Mouse (Mus musculus) liver, adult (tissue): ENCODE data around the gene Gabrb3.
A peak's percentile ranks its signal among the peaks of the same experiment; 100 is the strongest.

Source experiments
- GATA4 ChIP-seq: IDR thresholded peaks from 2 replicates; pipeline ENCODE4 v1.6.1; 2014; ENCODE audit warnings: mild to moderate bottlenecking, low read length; ENCODE audit not compliant: insufficient replicate concordance

The Gabrb3 gene

DNA sequence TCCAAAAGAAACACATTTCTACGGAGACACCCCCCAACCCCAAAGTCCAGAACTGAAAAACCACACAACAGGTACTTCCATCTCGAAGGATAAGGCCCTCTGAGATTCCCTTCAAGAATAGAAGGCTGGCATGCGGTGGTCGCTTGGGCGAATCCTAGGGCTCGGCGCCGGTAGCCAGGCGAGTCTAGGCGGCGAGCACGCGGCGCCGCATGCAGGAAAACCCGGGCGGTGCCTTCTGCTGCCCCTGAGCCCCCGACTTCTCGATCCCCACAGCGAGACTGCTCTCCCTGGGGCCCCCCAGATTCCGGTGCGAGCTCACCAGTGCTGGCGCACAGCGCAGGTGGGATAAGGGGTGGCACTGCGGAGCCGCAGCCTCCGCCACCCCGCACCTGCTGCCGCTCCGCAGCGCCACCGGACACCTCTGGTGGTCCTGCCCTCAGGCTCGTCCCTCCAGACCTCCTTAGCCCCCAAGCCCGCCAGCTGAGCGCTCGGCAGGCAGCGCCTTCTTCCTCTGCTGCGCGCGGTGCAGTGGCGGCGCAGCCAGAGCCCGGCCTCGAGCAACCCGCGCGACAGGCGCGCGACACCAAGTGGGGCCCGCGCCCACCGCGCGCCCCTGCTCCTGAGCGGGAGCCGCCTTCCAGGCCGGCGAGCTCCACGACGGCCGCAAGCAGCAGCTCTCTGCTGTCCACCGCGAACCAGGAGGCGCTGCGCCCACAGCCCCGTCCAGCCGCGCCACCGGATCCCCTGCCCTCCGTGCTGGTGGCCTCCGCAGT is 89.6 kb downstream of the Gabrb3 start:
- no peak for TF ChIP-seq GATA4

DNA sequence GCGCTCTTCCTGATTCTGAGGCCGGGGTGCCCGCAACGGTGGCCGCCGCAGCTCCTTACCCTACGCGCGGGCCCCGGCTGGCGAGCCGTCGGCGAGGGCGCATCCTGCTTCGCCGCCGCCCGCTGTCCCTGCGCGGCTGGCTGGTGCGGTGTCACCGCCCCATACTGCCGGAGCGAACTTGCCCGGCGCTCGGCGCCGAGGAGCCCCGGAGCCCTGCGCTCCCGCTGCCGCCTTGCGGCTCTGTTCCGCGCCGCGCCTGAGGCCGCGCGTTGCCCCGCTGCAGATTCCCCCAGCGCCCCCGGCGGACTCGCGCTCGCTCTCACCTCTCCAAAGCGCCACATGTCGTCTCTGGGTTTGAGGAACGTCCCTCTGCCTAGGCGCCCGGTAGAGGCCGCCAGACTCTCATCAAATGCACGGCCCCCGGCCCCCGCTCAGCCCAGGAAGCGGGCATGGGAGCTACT is 90.2 kb downstream of the Gabrb3 start, which contains the start of gene Gabra5:
Gene Gabra5 (minus strand): TSS at position 379 of the 461 bp plus-strand sequence.
- no peak for TF ChIP-seq GATA4

DNA sequence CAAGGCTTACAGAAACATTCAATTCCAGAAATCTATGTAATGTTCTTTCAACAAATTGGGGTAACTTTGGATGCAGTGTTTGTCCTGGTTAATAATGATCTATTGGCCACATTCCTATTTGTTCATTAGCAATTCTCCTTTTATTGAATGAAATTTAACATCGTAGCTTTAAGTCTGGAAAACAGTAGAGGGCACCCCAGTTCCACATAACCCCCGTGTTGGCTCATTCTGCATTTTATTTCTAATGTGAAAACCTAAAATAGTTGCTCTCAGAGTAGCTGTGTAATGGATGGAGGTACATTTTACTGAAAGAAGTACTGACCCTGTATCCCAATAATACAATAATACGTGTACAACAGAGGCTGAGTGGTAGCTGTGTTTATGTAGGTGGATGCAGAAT is 93.5 kb downstream of the Gabrb3 start:
- TF ChIP-seq GATA4, result no peak

DNA sequence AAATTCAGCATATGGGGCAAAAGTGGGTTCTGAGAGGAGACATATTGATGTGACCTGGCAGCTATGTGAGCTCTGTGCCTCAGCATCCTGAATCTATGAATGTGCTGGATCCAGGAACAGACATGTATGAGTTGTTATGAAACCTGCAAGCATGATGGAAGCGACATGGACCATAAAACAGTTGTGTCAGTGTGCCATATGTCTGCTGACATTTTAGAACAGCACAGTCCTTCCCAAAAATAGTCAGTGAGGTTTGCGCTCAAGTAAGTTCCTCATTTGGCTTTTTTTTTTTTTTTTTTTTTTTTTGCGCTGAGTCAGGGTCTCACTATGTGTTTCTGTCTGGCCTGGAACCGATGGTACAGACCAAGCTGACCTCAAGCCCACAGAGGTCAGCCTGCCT is 110.0 kb downstream of the Gabrb3 start:
- TF ChIP-seq GATA4, result no peak

DNA sequence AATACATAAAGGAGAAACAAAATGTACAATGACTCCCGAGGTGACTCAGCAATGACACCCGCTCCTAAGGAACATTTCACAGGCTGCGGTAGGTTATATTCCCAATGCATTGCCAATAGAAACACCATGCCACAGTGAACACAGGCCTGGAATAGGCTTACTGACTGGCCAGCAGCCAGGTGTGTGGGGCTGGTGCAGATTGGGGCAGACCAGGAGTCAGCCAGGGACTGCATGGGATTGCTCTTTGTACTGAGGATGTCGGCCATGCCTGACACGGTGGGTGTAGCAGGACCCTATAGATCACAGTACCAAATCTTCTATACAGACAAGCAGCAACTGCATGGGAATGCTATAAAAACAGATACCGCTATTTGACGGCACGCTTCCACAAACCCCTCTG is 110.5 kb downstream of the Gabrb3 start:
- no peak for TF ChIP-seq GATA4

DNA sequence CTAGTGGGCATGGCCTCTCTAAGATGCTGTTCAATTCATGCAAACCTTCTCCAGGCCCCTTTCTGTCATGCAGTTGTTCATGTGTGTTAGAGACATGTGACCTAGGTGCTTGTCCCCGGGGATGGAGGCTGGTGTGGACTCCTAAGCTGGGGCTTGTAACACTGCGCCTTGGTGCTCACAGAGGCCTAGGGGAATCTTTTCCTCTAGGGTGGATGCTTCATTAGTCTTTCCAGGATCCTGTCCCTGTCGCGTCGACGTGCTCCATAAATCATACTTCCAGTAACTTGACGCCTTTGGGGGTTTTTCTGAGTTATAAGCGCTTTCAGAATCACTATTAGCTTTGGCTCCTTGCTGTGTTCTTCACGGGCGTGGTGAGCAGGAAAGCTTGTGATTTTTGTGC is 113.2 kb downstream of the Gabrb3 start:
- TF ChIP-seq GATA4, result no peak

DNA sequence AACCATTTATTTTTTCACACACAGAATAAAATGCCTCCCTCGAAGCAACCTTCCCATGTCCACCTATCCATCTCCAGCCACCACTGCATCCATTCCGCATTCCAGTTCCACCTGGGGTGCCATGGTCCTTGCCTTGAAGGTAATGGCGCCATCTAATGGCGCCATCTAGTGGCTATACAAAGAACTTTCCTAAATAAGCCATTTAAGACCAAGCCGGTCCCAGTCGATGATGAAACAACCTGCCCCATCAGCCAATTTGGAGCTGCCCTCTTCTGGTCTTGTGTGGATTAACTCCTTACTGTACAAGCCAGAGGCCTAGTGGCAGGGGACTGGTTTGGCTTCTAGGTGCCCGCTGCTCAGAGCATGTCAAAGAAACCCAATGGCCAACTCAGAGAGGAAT is 119.1 kb downstream of the Gabrb3 start:
- TF ChIP-seq GATA4, result no peak

DNA sequence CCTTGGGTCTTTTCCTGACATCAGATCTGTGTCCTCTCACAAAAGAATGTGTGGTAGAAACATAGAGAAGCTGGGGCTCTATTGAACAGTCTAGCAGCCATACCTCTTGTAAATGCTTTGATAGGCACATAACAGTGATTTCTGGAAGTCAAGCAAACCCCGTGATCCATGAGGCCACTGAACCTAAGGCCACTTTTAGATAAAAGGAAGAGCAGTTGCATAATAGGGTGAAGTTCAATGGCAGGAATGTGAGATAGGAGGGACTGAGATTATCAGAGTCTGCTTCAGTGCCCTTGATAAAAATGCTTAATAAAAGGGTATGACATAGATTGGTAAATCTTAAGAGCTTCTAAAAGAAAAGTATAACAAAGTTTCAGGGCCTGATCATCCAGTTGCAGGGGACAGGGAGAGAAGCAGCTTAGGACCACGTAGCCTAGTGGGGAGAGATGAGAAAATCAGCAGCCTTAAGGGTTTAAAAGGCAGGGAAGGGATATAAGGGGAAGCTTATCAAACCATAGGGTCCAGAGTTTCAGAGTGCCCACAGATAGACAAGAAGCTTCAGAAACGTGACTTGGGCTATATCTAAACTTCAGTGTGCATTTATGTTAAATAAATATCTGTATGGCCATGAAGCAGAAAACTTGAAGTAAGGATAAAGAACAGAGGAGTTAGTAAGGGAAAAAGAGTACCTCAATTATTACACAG is 141.4 kb downstream of the Gabrb3 start:
- peak; percentile 92 for TF ChIP-seq GATA4

DNA sequence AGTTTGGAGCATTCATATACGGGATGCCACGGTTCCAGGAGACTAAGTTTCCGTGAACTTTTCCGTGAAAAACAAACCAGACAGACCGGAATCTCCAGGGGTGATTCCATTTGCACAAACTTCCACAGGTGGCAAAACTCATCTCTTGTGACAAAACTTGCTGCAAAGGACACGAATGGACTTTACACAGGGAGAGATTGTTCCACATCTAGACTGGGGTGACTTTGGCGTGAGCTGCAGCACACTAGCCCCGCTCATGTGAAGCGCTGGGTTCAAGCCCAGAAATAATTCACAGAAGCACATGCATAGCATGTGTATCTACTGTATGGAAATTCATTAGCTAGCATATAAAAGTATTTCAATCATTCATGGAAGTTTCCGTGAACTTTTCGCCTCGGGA is 144.9 kb downstream of the Gabrb3 start:
- TF ChIP-seq GATA4, result no peak

DNA sequence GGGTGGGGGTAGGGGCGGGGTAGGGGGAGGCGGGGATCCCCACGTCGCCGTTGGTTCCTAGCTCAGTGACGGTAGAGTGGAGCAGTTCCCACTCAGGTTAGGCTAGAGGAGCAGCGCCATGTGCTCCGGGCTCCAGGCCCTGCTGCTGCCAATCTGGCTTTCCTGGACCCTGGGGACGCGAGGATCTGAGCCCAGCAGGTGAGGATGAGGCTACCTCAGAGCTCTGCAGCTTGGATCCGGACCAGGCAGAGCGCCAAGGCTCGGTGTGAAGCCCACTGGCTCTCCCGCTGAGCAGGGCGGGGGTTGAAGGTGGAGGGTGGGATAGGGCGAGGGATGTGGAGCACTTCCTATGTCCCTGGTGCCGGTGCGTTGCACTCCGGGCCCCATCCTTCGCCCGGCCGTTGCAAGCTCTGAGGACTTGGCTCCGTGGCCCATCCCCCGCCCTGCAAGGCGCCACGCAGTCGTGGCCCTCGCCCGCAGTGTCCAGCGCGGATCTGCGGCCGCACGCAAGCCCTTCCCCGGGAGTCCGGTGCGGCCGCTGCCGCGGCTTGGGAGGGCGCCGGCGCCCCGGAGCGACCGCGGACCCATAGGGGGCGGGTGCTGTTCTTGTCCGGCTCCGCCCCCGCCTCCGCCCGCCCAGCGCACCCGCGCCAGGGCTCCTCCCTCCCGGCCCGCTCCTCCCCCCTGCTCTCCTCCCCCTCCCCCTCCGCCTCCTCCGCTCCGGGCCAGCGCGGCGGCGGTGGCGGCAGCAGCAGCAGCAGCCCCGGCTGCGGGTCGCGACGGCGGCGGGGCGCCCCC is 171.2 kb downstream of the Gabrb3 start:
- no peak for TF ChIP-seq GATA4

DNA sequence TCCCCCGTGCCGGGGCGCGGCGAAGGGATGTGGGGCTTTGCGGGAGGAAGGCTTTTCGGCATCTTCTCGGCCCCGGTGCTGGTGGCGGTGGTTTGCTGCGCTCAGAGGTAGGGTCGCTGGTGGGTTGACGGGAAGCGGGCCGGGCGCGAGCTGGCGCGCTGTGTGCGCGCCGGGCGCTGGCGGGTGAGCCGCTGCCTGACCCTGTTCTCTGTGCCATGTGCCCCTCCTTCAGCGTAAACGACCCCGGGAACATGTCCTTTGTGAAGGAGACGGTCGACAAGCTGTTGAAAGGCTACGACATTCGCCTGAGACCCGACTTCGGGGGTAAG is 171.7 kb downstream of the Gabrb3 start:
- TF ChIP-seq GATA4, result no peak

DNA sequence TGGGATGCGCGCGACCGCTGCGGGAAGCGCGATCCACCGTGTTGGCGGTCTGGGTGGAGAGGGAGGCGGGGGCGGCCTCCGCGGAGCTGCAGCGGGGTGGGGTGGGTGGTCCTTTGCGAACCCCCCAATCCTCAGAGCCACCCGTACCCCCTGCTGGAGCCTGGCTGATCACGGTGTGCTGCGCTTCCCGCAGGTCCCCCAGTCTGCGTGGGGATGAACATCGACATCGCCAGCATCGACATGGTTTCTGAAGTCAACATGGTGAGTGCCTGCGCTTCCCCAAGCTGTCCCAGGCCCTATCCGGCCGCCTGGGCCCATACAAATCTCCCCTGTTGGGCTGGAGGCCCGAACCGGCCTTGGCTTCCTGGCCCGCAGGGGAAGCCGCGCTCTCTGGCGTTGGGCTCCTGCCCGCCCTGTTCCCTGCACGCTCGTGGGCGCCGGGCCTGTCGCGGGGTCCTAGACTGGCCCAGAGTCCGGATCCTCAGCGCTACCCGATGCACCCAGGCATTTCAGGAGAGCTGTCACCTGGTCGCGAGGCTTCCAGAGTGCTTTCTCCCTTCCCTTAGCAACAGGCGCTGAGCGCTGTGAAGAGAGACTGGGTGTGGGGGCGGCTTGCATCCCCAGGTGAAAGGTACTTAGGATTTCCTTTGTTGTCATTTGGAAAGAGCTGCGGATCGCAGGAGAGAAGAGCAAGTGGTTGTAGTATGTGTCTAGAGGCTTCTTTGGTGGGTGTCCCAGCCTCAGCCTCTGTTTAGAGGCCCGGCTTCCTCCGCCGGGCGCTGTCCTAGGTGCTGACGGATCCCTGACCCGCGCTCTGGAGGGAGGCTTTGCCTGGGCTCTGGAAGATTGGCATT is 172.3 kb downstream of the Gabrb3 start:
- no peak for TF ChIP-seq GATA4

DNA sequence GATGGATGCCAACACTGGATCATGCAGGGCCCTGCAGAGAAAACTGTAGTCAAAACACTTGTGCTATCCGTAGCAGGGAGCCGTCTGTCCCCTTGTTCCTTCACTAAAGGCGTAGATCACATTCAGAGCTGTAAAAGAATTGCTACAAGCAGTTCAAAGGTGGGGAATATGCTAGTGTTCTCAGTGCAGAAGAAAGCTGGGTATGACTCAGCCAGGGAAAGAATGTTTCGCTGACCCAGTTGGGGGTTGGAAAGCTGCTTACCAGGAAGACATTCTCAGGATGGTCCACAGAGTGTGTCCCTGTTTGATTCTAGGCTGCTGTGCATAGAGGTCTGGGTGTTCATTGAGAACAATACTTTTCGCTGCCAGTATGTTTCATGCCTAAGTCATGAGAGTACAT is 177.8 kb downstream of the Gabrb3 start:
- no peak for TF ChIP-seq GATA4

DNA sequence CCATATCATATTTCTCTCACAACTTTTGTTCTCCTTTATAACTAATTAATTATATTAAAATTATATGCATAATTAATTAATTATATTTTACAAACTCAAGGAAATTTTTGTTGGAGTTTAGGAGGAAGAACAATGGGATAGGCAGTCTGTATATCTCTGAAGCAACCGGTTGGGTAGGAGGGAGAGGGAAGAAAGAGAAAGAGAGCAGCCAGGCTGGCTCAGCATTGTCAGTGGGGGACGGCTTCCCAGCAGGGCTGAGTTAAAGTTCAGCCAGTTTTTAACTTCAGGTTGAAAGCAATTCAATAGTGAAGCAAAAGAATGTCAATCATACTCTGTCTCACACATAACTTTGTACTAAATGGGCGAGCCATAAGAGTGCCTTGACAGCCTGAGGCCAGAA is 199.2 kb downstream of the Gabrb3 start:
- no peak for TF ChIP-seq GATA4

DNA sequence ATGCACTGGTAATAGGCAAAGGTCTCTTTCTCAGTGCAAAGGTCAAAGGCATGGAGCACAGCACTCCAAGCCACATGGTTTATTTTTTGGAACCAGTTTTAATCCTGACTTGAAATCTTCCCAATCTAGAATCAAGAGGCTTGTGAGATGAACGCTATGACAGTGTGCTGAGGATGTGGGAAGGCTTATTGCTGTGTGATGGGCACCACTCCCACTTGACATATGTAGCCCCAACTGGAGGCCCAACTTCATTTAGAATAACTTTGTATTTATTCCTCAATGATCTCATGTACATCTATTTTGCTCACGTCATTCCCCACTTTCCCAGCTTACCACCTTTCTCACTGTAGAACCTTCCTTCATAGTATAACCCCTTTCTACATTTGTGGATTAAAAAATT is 200.5 kb downstream of the Gabrb3 start:
- TF ChIP-seq GATA4, result no peak
